Mouse (Mus musculus): ENCODE measurements around the gene Thap8. TPM values are rescaled to one million over a fixed set of nuclear protein-coding genes. Genes with fewer than 3 reads are reported as not detected.

Gene Thap8
- polyA plus RNA-seq, 1 experiment from 2014 or later, result 0.14 TPM

GRCm38 (mm10) chr7:30281522-30281921 lies 1.6 kb downstream of the Thap8 start:
- DNase-seq (ENCODE audit: low read depth, low spot score) (no peak), ATAC-seq (no peak)
- ChIA-PET CTCF (interaction anchor here (0.9 to 1.7 kb wide), 2 partner anchors 10 to 19 kb away, joined by 3 to 5 read pairs; partner anchors contain the start of gene Clip3), POLR2A (no interaction called here)
- no peaks in the 10 kb centered on the region for H3K27me3 ChIP-seq
- no peak for TF ChIP-seq CTCF (IDR thresholded peaks at IDR 0.05)
- in situ Hi-C loops (cut with MboI; ENCODE audit: low pct_unique_long_range_greater_than_20kb), result no loop called here

GRCm38 (mm10) chr7:30282740-30283139 lies 2.8 kb downstream of the Thap8 start:
- ChIA-PET POLR2A (no interaction called here), CTCF (interaction anchor here (1.5 to 1.7 kb wide), 2 partner anchors 18 to 50 kb away, joined by 3 to 5 read pairs; no protein-coding TSS in a partner anchor)
- no peak for TF ChIP-seq CTCF (IDR thresholded peaks at IDR 0.05)
- DNase-seq (ENCODE audit: low read depth, low spot score) (no peak), ATAC-seq (no peak)
- in situ Hi-C loops (cut with MboI; ENCODE audit: low pct_unique_long_range_greater_than_20kb), result no loop called here
- H3K27me3 ChIP-seq, result no peaks in the 10 kb centered on the region

GRCm38 (mm10) chr7:30286701-30287410 lies 7.0 kb downstream of the Thap8 start:
- no peak for ATAC-seq
- POLR2A ChIA-PET, result no interaction called here
- in situ Hi-C loops (cut with MboI; ENCODE audit: low pct_unique_long_range_greater_than_20kb), result no loop called here

GRCm38 (mm10) chr7:30288046-30288445 lies 8.2 kb downstream of the Thap8 start:
- no peaks in the 10 kb centered on the region for H3K27me3 ChIP-seq
- DNase-seq (ENCODE audit: low read depth, low spot score) (no peak), ATAC-seq (no peak)
- in situ Hi-C loops (cut with MboI; ENCODE audit: low pct_unique_long_range_greater_than_20kb), result no loop called here
- POLR2A ChIA-PET, result no interaction called here
- CTCF ChIA-PET, result no interaction called here
- TF ChIP-seq CTCF (IDR thresholded peaks at IDR 0.05), result no peak

More at GRCm38 (mm10) chr7:30286701-30287410, 7.0 kb downstream of the Thap8 start:
- CTCF ChIA-PET, result no interaction called here
- TF ChIP-seq CTCF (IDR thresholded peaks at IDR 0.05), result no peak
- no peaks in the 10 kb centered on the region for H3K27me3 ChIP-seq
- no peak for DNase-seq (ENCODE audit: low read depth, low spot score)

- ChIA-PET CTCF (no interaction called here), POLR2A (no interaction called here)
- DNase-seq (ENCODE audit: low read depth, low spot score) (no peak), ATAC-seq (no peak)
- in situ Hi-C loops (cut with MboI; ENCODE audit: low pct_unique_long_range_greater_than_20kb), result no loop called here
- H3K27me3 ChIP-seq, result no peaks in the 10 kb centered on the region
- no peak for TF ChIP-seq CTCF (IDR thresholded peaks at IDR 0.05)
Observed at GRCm38 (mm10) chr7:30289071-30289713, 9.3 kb downstream of the Thap8 start.

GRCm38 (mm10) chr7:30289714-30290399 lies 10.0 kb downstream of the Thap8 start:
- POLR2A ChIA-PET, result interaction anchor here (0.6 kb wide), 1 partner anchor 14 kb away, joined by 3 read pairs; no protein-coding TSS in a partner anchor
- in situ Hi-C loops (cut with MboI; ENCODE audit: low pct_unique_long_range_greater_than_20kb), result no loop called here
- TF ChIP-seq CTCF (IDR thresholded peaks at IDR 0.05), result no peak
- no peak for ATAC-seq
- CTCF ChIA-PET, result no interaction called here
- DNase-seq (ENCODE audit: low read depth, low spot score), result no peak
- H3K27me3 ChIP-seq, result no peaks in the 10 kb centered on the region

GRCm38 (mm10) chr7:30291215-30292131 lies 11.6 kb downstream of the Thap8 start, which contains the start of gene Clip3:
Clip3 (plus strand) TSS chr7:30291728.
- in situ Hi-C loops (cut with MboI; ENCODE audit: low pct_unique_long_range_greater_than_20kb), result no loop called here
- no peak for TF ChIP-seq CTCF (IDR thresholded peaks at IDR 0.05)
- no peaks in the 10 kb centered on the region for H3K27me3 ChIP-seq
- ChIA-PET POLR2A (no interaction called here), CTCF (interaction anchor here (1.2 to 2.0 kb wide), 2 partner anchors 9 to 10 kb away, joined by 3 to 7 read pairs; no protein-coding TSS in a partner anchor)
- ATAC-seq, result peak; percentile 32
- DNase-seq (ENCODE audit: low read depth, low spot score), result no peak

- DNase-seq (ENCODE audit: low read depth, low spot score) (no peak), ATAC-seq (no peak)
- in situ Hi-C loops (cut with MboI; ENCODE audit: low pct_unique_long_range_greater_than_20kb), result no loop called here
- CTCF ChIA-PET, result no interaction called here
- no peaks in the 10 kb centered on the region for H3K27me3 ChIP-seq
- POLR2A ChIA-PET, result no interaction called here
- no peak for TF ChIP-seq CTCF (IDR thresholded peaks at IDR 0.05)
Observed at GRCm38 (mm10) chr7:30293795-30294194, 13.9 kb downstream of the Thap8 start.

- POLR2A ChIA-PET, result no interaction called here
- no peak for ATAC-seq
- H3K27me3 ChIP-seq, result no peaks in the 10 kb centered on the region
- in situ Hi-C loops (cut with MboI; ENCODE audit: low pct_unique_long_range_greater_than_20kb), result no loop called here
- CTCF ChIA-PET, result no interaction called here
- DNase-seq (ENCODE audit: low read depth, low spot score), result no peak
- TF ChIP-seq CTCF (IDR thresholded peaks at IDR 0.05), result no peak
Observed at GRCm38 (mm10) chr7:30294296-30294695, 14.4 kb downstream of the Thap8 start.

- DNase-seq (ENCODE audit: low read depth, low spot score) (no peak), ATAC-seq (no peak)
- POLR2A ChIA-PET, result no interaction called here
- CTCF ChIA-PET, result no interaction called here
- in situ Hi-C loops (cut with MboI; ENCODE audit: low pct_unique_long_range_greater_than_20kb), result no loop called here
- H3K27me3 ChIP-seq, result no peaks in the 10 kb centered on the region
- TF ChIP-seq CTCF (IDR thresholded peaks at IDR 0.05), result no peak
Observed at GRCm38 (mm10) chr7:30295103-30295502, 15.2 kb downstream of the Thap8 start.

All from Patski (cell line).